8 mouse cellular contexts compared by ENCODE assay signal in genomic region chr5:23850345-23851159, GRCm38 (mm10). TPM values are rescaled to one million over a fixed set of nuclear protein-coding genes. Genes with fewer than 3 reads are reported as not detected.
DNase-seq lines count a peak whose midpoint lies in the region; ATAC-seq lines count a peak whose summit lies in the region.

No protein-coding gene starts in this region.

- peak overlapping the region; percentile 73 for H3K4me3 ChIP-seq in hindbrain, embryonic 12.5 days

- H3K4me1 ChIP-seq in hindbrain, embryonic 12.5 days, result peaks cover 6% of the 10 kb centered on the region

- peak; percentile 97 for ATAC-seq in hindbrain, embryonic 12.5 days (ENCODE audit: low FRiP score)

- peak overlapping the region; percentile 49; the same call in 1 of the 2 replicates for H3K27ac ChIP-seq in hindbrain, embryonic 12.5 days

- H3K9me3 ChIP-seq in hindbrain, embryonic 12.5 days (replicated peaks), result no peaks in the 10 kb centered on the region

- under 1% methylated on average over 51 of the region's 61 CpGs for WGBS in hindbrain, embryonic 12.5 days

- H3K27me3 ChIP-seq in hindbrain, embryonic 12.5 days, result peaks cover 3% of the 10 kb centered on the region

- peak; percentile 92 for DNase-seq in Muller cell, postnatal 12 days (ENCODE audit: inconsistent ontology term)
- DNase-seq in cerebellum, postnatal 10 days, result peak; percentile 97 to 98
- peak; percentile 73 to 84 for DNase-seq in frontal cortex, postnatal 10 days (ENCODE audit: low spot score in 2 of 2)
- DNase-seq in layer of hippocampus, postnatal 14 days (ENCODE audit: low spot score in 2 of 2), result peak; percentile 83 to 92
- DNase-seq in lung, postnatal 10 days, result peak; percentile 95
- DNase-seq in ovary, postnatal 14 days (ENCODE audit: low spot score), result peak; percentile 92
- peak; percentile 86 to 97 for DNase-seq in thymus, postnatal 10 days (ENCODE audit: low spot score in 2 of 2)

- H3K9ac ChIP-seq in hindbrain, embryonic 12.5 days, result peak overlapping the region; percentile 82

- H3K36me3 ChIP-seq in hindbrain, embryonic 12.5 days, result peaks cover 33% of the 10 kb centered on the region

- H3K4me2 ChIP-seq in hindbrain, embryonic 12.5 days (replicated peaks), result peak overlapping the region; percentile 63

RNA-seq across cellular contexts. Expression of gene Tomm7, which starts 6.6 kb away (rescaled TPM):
- polyA plus RNA-seq in hindbrain, embryonic 12.5 days (2016; fragmentation: Nextera tagmentation; extraction: Ambion mirVana), result 91.8 and 104 TPM in 2 replicates
- total RNA-seq in layer of hippocampus, postnatal 14 days (2021), result 10 to 100 TPM; 77.6 to 85.5 TPM

Comparison
In these comparisons a context has a peak if more than half of its experiments do, and no peak if none do; other contexts are left out.
1. Peak in every context shown above with its lines: DNase-seq, ATAC-seq, H3K4me3 ChIP-seq and H3K27ac ChIP-seq.